Mouse (Mus musculus) layer of hippocampus, postnatal 25 days (tissue): Measurements from ENCODE around the gene Gtf3c2. TPM values are rescaled to one million over a fixed set of nuclear protein-coding genes. Genes with fewer than 3 reads are reported as not detected.
A peak's percentile ranks its signal among the peaks of the same experiment; 100 is the strongest.

ENCODE experiments used
- DNase-seq, 2 experiments: peaks; one replicate each; pipeline ENCODE4 v3.0.0; 2022; ENCODE audit warnings: mixed read lengths in 2 of 2, low spot score in 1 of 2; ENCODE audit errors: extremely low spot score in 1 of 2
- total RNA-seq, 2 experiments: library from RNA; stranded (reverse); gene quantifications; 2 replicates each; pipeline ENCODE4 v1.2.3; 2021

Gtf3c2 gene
- total RNA-seq, 2 experiments from 2014 or later: 50.8 to 77.4 TPM

DNA sequence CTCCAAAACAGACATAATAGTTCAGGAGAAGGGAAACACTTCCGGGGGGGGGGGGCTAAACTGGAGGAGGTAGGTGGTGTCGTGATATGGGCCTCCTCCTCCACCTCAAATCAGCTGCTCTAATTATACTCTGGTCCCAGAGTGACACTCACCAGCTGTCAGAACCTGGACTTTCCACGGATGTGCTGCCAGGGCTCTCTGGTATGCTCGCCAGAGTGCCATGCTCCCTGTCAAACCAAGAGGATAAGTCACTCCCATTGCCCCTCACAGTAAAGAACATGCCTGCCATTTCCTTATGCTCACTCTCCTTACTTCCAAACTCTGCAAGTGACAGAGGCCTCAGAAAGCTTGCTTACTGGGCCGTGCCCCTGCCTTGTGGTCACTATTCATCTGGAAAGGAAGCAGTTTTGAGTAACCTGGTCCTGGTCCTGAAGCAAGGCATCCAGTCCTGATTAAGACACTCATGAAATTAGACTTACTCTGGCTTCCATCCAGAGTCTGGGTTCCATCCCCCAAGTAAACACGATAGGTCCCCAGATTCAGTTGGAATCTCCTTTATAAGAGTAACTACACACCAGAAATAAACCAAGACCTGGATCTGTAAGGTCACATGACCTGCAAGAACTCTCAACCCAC, 26.3 kb downstream of the Gtf3c2 start:
- DNase-seq: peak in 1 of 2 experiments; percentile 12

DNA sequence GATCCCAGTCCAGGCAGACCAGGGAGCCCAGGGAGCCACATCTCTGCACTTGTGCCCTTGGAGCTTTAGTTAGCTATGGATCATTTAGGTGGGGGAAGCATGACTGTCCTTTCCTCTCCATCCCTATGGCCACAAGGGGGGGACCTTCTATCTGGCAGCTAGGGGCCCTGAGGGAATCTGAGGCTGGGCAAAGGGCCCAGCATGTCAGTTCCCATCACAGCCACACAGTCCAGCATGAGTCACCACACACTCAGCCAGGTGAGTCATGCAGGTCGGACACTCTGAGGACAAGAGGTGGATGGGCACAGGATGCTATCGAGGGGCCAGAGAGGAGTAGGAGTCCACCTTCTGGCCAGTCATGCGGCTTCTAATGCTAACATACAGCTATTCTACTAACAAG, 28.2 kb downstream of the Gtf3c2 start:
- DNase-seq: no peak

DNA sequence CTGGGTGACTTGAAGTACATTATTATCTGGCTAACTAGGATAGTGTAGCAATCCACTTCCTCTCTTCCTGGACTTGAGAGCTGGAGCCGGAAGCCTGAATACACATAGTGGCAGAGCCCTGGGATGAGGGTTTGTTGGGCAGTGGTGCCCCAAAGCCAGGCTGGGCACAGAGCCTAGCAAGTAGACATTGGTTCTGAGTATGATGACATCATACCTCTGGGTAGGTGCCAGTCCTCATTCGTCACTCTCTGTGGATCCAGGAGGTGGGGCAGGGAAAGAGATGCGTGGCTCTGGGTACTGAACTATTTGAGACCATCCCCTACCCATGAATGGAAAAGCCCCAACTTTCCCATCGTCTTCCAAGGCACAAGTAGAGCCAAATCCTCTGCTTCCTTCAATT, 30.2 kb downstream of the Gtf3c2 start:
- no peak for DNase-seq

GRCm38 (mm10) chr5:31138968-31139425, 40.9 kb downstream of the Gtf3c2 start:
- DNase-seq: no peak

DNA sequence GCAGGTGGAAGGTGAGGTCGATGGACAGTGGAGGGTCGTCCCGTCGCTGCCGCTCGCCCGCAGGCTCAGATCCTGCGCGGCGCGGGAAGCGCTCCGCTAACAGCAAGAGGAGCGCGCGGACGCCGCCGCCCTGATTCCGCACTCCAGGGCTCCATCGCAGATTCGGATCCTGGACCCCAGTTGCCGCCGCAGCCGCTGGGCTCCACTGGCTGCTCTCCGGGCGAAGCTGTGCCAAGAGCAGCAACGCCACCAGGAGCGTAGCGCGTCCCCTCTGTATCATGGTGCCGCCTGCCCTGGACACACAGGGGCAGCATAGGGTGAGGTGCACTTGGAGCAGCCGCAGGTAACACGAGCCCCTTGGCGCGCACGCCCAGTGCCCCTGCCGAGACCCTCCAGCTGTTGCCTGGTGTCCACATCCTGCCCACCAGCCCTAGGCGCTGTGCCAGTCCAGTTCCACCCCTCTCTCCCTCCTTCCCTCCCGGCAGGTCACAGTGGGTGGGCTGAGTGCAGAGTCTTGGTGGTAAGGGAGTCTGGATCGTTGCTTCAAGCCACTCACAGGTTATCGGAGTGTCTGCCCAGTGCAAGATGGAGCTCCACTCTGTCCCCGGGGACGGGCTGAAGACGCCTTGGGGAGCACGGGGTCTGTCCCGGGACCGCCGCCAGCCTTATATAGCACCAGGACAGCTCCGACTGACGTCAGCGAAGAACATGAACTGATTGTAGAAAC, 41.5 kb downstream of the Gtf3c2 start, which contains the start of gene Ucn:
Ucn (minus strand) TSS at position 589 of the 727 bp plus-strand sequence.
- peak in 1 of 2 experiments; percentile 10 for DNase-seq

- DNase-seq: no peak
Measured at GRCm38 (mm10) chr5:31137658-31138057, 42.3 kb downstream of the Gtf3c2 start.

GRCm38 (mm10) chr5:31136730-31137424, 43.1 kb downstream of the Gtf3c2 start:
- DNase-seq: no peak

DNA sequence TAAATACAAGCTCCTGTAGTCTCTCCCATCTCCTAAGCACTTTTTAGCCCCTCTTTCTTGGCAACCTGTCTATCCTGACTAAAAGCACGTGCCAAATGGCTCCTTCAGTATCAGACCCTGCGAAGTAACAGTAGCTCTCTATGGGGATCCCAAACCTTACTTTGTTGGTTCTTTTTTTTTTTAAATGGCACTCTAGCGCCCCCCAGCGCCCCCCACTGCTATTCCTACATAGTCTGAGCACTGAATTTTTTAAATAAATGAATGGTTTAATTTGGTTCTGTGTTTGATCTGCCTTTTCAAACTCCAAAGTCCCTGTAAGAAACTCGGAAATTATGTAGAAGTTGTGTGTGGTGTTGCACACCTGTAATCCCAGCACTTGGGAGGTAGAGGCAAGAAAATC, 53.9 kb downstream of the Gtf3c2 start:
- DNase-seq: peak in 1 of 2 experiments; percentile 16

DNA sequence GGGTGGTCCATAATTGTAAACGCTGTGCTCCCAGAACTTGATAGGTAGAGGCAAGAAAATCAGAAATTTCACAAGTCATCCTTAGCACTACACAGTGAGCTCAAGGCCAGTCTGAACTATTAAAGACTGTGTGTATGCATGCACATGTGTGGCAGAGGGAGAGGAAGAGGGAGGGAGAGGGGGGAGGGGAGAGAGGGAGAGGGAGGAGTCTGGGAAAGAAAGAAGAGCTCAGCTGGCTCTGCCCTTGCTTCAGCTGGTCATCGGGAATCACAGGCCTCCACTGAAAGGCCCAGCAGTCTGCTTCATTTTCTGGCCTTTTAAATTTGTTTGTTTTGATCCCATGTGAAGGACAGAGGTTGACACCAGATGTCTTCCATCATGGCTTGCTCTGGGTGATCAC, 56.5 kb downstream of the Gtf3c2 start:
- no peak for DNase-seq

- no peak for DNase-seq
Measured at GRCm38 (mm10) chr5:31121111-31121510, 58.8 kb downstream of the Gtf3c2 start.

- no peak for DNase-seq
Measured at GRCm38 (mm10) chr5:31116912-31117311, 63.0 kb downstream of the Gtf3c2 start.

DNA sequence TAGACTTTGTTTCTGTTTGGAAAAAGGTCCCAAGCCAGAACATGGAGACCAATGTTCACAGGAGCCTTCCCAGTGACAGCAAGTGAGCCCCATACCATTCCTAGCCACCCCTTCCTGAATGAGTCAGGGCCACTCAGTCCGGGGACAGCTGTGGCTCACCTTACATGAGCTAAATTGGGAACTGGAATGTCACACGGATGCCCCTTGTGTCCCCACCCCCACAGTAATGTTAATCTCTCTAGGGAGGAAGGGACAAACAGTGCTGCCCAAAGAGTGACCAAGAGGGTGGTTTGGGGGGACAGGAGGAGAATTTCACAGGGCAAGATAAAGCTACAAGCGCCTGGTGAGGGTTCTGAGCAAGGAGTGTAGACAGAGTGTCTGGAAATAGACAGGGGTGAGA, 63.6 kb downstream of the Gtf3c2 start, which contains the start of gene Trim54:
Trim54 (plus strand) TSS at position 359 of the 400 bp plus-strand sequence.
- no peak for DNase-seq

DNA sequence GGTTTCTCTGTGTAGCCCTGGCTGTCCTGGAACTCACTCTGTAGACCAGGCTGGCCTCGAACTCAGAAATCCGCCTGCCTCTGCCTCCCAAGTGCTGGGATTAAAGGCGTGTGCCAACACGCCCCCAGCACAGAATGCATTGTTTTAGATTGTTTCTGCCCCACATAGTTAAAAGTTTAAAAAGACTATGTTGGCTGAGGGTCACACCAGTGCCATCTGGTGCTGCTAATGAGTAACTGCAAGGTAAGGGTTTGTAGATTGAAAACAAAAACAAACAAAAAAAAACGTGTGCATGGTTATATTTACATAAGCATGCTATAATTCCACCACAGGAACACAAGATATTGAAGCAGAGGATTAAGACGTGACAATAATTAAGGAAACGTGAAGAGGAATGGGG, 69.2 kb downstream of the Gtf3c2 start:
- DNase-seq: no peak

GRCm38 (mm10) chr5:31108000-31108490, 71.9 kb downstream of the Gtf3c2 start, which contains the start of gene Slc30a3:
Gene Slc30a3 (minus strand): TSS chr5:31108237.
- DNase-seq: no peak

Other genes with a start within 250 kb of the Gtf3c2 start
- gene Cgref1, start 234.6 kb downstream of the Gtf3c2 start, total RNA-seq: 10 to 100 TPM; 14.5 to 16.7 TPM
- 100 to 1,000 TPM; 126 to 131 TPM for gene Preb, start 219.8 kb downstream of the Gtf3c2 start, total RNA-seq
- under 1 TPM; 0.09 to 0.12 TPM for gene Tcf23, start 211.5 kb downstream of the Gtf3c2 start, total RNA-seq
- 10 to 100 TPM; 69.4 to 78.9 TPM for gene Atraid, start 131.8 kb downstream of the Gtf3c2 start, total RNA-seq
- gene Slc5a6, start 131.2 kb downstream of the Gtf3c2 start, total RNA-seq: 10 to 100 TPM; 14.2 to 15.3 TPM
- 10 to 100 TPM; 16.9 to 18.0 TPM for gene Cad, start 125.4 kb downstream of the Gtf3c2 start, total RNA-seq
- not detected for gene Dnajc5g, start 73.9 kb downstream of the Gtf3c2 start, total RNA-seq
- 10 to 100 TPM; 78.9 to 86.5 TPM for gene Slc30a3, start 71.9 kb downstream of the Gtf3c2 start, total RNA-seq
- not detected for gene Trim54, start 63.4 kb downstream of the Gtf3c2 start, total RNA-seq
- not detected for gene Ucn, start 41.3 kb downstream of the Gtf3c2 start, total RNA-seq
- gene Mpv17, start 25.9 kb downstream of the Gtf3c2 start, total RNA-seq: 10 to 100 TPM; 55.0 to 59.0 TPM
- 1 to 10 TPM; 1.6 to 2.8 TPM for gene Gm29609, start 233 bp downstream of the Gtf3c2 start, total RNA-seq
- gene Snx17, start 13.1 kb upstream of the Gtf3c2 start, total RNA-seq: 10 to 100 TPM; 76.8 to 83.9 TPM
- gene Eif2b4, start 13.3 kb upstream of the Gtf3c2 start, total RNA-seq: 10 to 100 TPM; 46.8 to 56.7 TPM
- 10 to 100 TPM; 25.7 to 31.5 TPM for gene Zfp513, start 22.2 kb upstream of the Gtf3c2 start, total RNA-seq
- 10 to 100 TPM; 77.0 to 77.2 TPM for gene Ppm1g, start 40.5 kb upstream of the Gtf3c2 start, total RNA-seq
- 10 to 100 TPM; 83.5 to 88.5 TPM for gene Nrbp1, start 60.7 kb upstream of the Gtf3c2 start, total RNA-seq
- not detected for gene Gm9970, start 61.1 kb upstream of the Gtf3c2 start, total RNA-seq
- 1 to 10 TPM; 2.0 to 3.1 TPM for gene Krtcap3, start 71.5 kb upstream of the Gtf3c2 start, total RNA-seq
- 10 to 100 TPM; 72.9 to 81.8 TPM for gene Ift172, start 111.0 kb upstream of the Gtf3c2 start, total RNA-seq
- gene Fndc4, start 115.9 kb upstream of the Gtf3c2 start, total RNA-seq: 100 to 1,000 TPM; 172 to 175 TPM
- under 1 TPM in 1 of 2 experiments, not detected in 1; 0.31 TPM for gene Gckr, start 117.3 kb upstream of the Gtf3c2 start, total RNA-seq